Mouse (Mus musculus) stomach, postnatal 0 days (tissue): ENCODE results near the gene Prdm11. TPM values are rescaled to one million over a fixed set of nuclear protein-coding genes. Genes with fewer than 3 reads are reported as not detected.
A peak's percentile ranks its signal among the peaks of the same experiment; 100 is the strongest.

Experiments
- ATAC-seq: fragments of 200-750 bp; cut with Nextera tagmentation; 2 replicates; pipeline ENCODE4 v1.8.0; 2017; ENCODE audit not compliant: low FRiP score, low TSS enrichment
- DNase-seq: peaks from one replicate; pipeline ENCODE4 v3.0.0-alpha.2; 2016; ENCODE audit warnings: low spot score
- H3K27ac ChIP-seq: fragments of 300-500 bp; sonication (generic); replicated peaks from 2 replicates; pipeline ENCODE4 v1.5.1; 2014; ENCODE audit warnings: mild to moderate bottlenecking, control low read depth
- H3K27me3 ChIP-seq: fragments of 300-500 bp; sonication (generic); 2 replicates; pipeline ENCODE4 v1.6.1; 2014; ENCODE audit warnings: low read length; ENCODE audit not compliant: control insufficient read depth, insufficient read depth
- H3K36me3 ChIP-seq: fragments of 300-500 bp; sonication (generic); 2 replicates; pipeline ENCODE4 v1.6.1; 2014; ENCODE audit warnings: low read length, mixed read lengths; ENCODE audit not compliant: control insufficient read depth, insufficient read depth
- H3K4me1 ChIP-seq: fragments of 300-500 bp; sonication (generic); replicated peaks from 2 replicates; pipeline ENCODE4 v1.6.1; 2014; ENCODE audit warnings: antibody characterized with exemption; ENCODE audit not compliant: control insufficient read depth, insufficient read depth
- H3K4me2 ChIP-seq: fragments of 300-500 bp; sonication (generic); replicated peaks from 2 replicates; pipeline ENCODE4 v1.6.1; 2014; ENCODE audit warnings: low read depth, mild to moderate bottlenecking, control low read depth, moderate library complexity
- H3K4me3 ChIP-seq: fragments of 300-500 bp; sonication (generic); 2 replicates; pipeline ENCODE4 v1.5.1; 2014; ENCODE audit warnings: low read depth, low read length, control low read depth
- H3K9ac ChIP-seq: fragments of 300-500 bp; sonication (generic); 2 replicates; pipeline ENCODE4 v1.6.1; 2014; ENCODE audit warnings: mild to moderate bottlenecking, low read length, control low read depth, mixed read lengths
- H3K9me3 ChIP-seq: fragments of 300-500 bp; sonication (generic); 2 replicates; pipeline ENCODE4 v1.6.1; 2016; ENCODE audit warnings: low read length; ENCODE audit not compliant: control insufficient read depth
- CTCF ChIP-seq: IDR thresholded peaks from 2 replicates; pipeline ENCODE4 v1.5.1; 2016; ENCODE audit warnings: antibody characterized with exemption, low read depth, mild to moderate bottlenecking, moderate library complexity
- EP300 ChIP-seq: optimal IDR thresholded peaks from 2 replicates; pipeline ENCODE3; 2016; ENCODE audit warnings: antibody characterized with exemption
- WGBS: fragments of 180-500 bp; shearing (Covaris S2); extraction: QIAGEN DNeasy Blood & Tissue Kit; methylation state at CpG from one replicate; pipeline ENCODE4 v1.1.7; 2014; 5-methylcytosine and 5-hydroxymethylcytosine counted together
- polyA plus RNA-seq: library from polyadenylated mRNA; unstranded; fragments of >200 nt; fragmentation: Nextera tagmentation; extraction: Ambion mirVana; gene quantifications from 2 replicates; pipeline ENCODE4 v1.2.1, GENCODE M21; 2015

Prdm11 gene
- polyA plus RNA-seq, 1 experiment from 2014 or later = 5.8 TPM

- 0 out of 2 replicates have a peak overlapping the region, but pooled peaks have one; percentile 6 for H3K4me2 ChIP-seq
- peak; percentile 70; the same call in 1 of the 2 replicates for ATAC-seq
- TF ChIP-seq CTCF (no peak), EP300 (no peak)
- peak; percentile 36 for DNase-seq
- 0 out of 2 replicates have a peak overlapping the region, but pooled peaks have one; percentile 8 for H3K27ac ChIP-seq
- no peak overlapping the region for H3K9ac ChIP-seq
- WGBS = 25% methylated on average over 10 of the region's 10 CpGs
- no peaks in the 10 kb centered on the region for H3K27me3 ChIP-seq
- no peak overlapping the region for H3K4me3 ChIP-seq
- peaks cover 4% of the 10 kb centered on the region; the same call in 1 of the 2 replicates for H3K36me3 ChIP-seq
- H3K9me3 ChIP-seq = no peaks in the 10 kb centered on the region
- 0 out of 2 replicates have a peak, but pooled peaks cover 2% of the 10 kb centered on the region for H3K4me1 ChIP-seq
Observed at GRCm38 (mm10) chr2:92967032-92967838, 78.7 kb downstream of the Prdm11 start.

- Histone ChIP-seq H3K4me3 (no peak overlapping the region), H3K9me3 (no peaks in the 10 kb centered on the region), H3K27me3 (no peaks in the 10 kb centered on the region), H3K27ac (no peak overlapping the region), H3K4me2 (no peak overlapping the region), H3K4me1 (0 out of 2 replicates have a peak, but pooled peaks cover 2% of the 10 kb centered on the region), H3K36me3 (no peaks in the 10 kb centered on the region), H3K9ac (no peak overlapping the region)
- no peak for TF ChIP-seq EP300
- TF ChIP-seq CTCF = peak; percentile 58
- DNase-seq (no peak), ATAC-seq (no peak)
- WGBS = 64% methylated on average over 8 of the region's 8 CpGs
Observed at GRCm38 (mm10) chr2:92966257-92966656, 79.7 kb downstream of the Prdm11 start.

GRCm38 (mm10) chr2:92964345-92964744 lies 81.6 kb downstream of the Prdm11 start:
- Histone ChIP-seq H3K27me3 (no peaks in the 10 kb centered on the region), H3K36me3 (no peaks in the 10 kb centered on the region), H3K4me1 (0 out of 2 replicates have a peak, but pooled peaks cover 2% of the 10 kb centered on the region), H3K4me2 (no peak overlapping the region), H3K4me3 (no peak overlapping the region), H3K9ac (no peak overlapping the region), H3K27ac (no peak overlapping the region), H3K9me3 (no peaks in the 10 kb centered on the region)
- no peak for ATAC-seq
- TF ChIP-seq EP300 = no peak
- TF ChIP-seq CTCF = no peak
- DNase-seq = no peak
- 92% methylated on average over 1 of the region's 1 CpGs for WGBS

GRCm38 (mm10) chr2:92958640-92959039 lies 87.3 kb downstream of the Prdm11 start:
- TF ChIP-seq CTCF = no peak
- no peak for TF ChIP-seq EP300
- Histone ChIP-seq H3K36me3 (no peaks in the 10 kb centered on the region), H3K4me3 (no peak overlapping the region), H3K4me2 (no peak overlapping the region), H3K9ac (no peak overlapping the region), H3K27me3 (no peaks in the 10 kb centered on the region), H3K9me3 (no peaks in the 10 kb centered on the region), H3K4me1 (no peaks in the 10 kb centered on the region), H3K27ac (no peak overlapping the region)
- WGBS = 45% methylated on average over 4 of the region's 4 CpGs
- DNase-seq = no peak
- ATAC-seq = no peak

- WGBS = 76% methylated on average over 2 of the region's 2 CpGs
- H3K4me3 ChIP-seq = no peak overlapping the region
- no peak overlapping the region for H3K9ac ChIP-seq
- ATAC-seq (no peak), DNase-seq (no peak)
- no peak overlapping the region for H3K27ac ChIP-seq
- H3K4me1 ChIP-seq = no peaks in the 10 kb centered on the region
- H3K36me3 ChIP-seq = no peaks in the 10 kb centered on the region
- no peaks in the 10 kb centered on the region for H3K9me3 ChIP-seq
- TF ChIP-seq CTCF (no peak), EP300 (no peak)
- no peaks in the 10 kb centered on the region for H3K27me3 ChIP-seq
- no peak overlapping the region for H3K4me2 ChIP-seq
Observed at GRCm38 (mm10) chr2:92956943-92957342, 89.0 kb downstream of the Prdm11 start.

- no peak for ATAC-seq
Observed at GRCm38 (mm10) chr2:92954404-92955114, 91.4 kb downstream of the Prdm11 start.

More at GRCm38 (mm10) chr2:92954404-92955114, 91.4 kb downstream of the Prdm11 start:
- H3K9ac ChIP-seq = no peak overlapping the region
- DNase-seq = peak; percentile 74
- H3K27ac ChIP-seq = no peak overlapping the region
- no peak overlapping the region for H3K4me2 ChIP-seq
- WGBS = 41% methylated on average over 11 of the region's 11 CpGs
- no peaks in the 10 kb centered on the region for H3K4me1 ChIP-seq
- no peaks in the 10 kb centered on the region for H3K27me3 ChIP-seq
- no peaks in the 10 kb centered on the region for H3K36me3 ChIP-seq
- no peak for TF ChIP-seq EP300
- peak; percentile 90 for TF ChIP-seq CTCF
- no peaks in the 10 kb centered on the region for H3K9me3 ChIP-seq
- no peak overlapping the region for H3K4me3 ChIP-seq
